ENCODE assay signal across 19 mouse cellular contexts in genomic region chr1:30017596-30017995, GRCm38 (mm10).
A peak's percentile ranks its signal among the peaks of the same experiment; 100 is the strongest.
DNase-seq lines count a peak whose midpoint lies in the region; ATAC-seq and TF ChIP-seq lines count a peak whose summit lies in the region.
"Had no signal": no experiment of that assay in that cellular context is flagged by ENCODE, and none has a peak within 500 bp of the region (broad histone marks: within the 10 kb centered on the region; RNA-seq: fewer than 3 reads in every experiment).

No protein-coding gene starts in this region.

- no peaks in the 10 kb centered on the region for H3K27me3 ChIP-seq in heart, embryonic 10.5 days (ENCODE audit: insufficient read depth, poor library complexity, severe bottlenecking)
- no peaks in the 10 kb centered on the region for H3K27me3 ChIP-seq in midbrain, postnatal 0 days (ENCODE audit: insufficient read depth, low read length)
- H3K27me3 ChIP-seq in midbrain, embryonic 15.5 days (replicated peaks), result no peaks in the 10 kb centered on the region
- H3K27me3 ChIP-seq: embryonic facial prominence, embryonic 12.5 days; hindbrain, embryonic 15.5 days; liver, embryonic 13.5 days had no signal

- H3K9ac ChIP-seq in midbrain, postnatal 0 days (replicated peaks; ENCODE audit: low read length, poor library complexity, severe bottlenecking), result no peak overlapping the region
- H3K9ac ChIP-seq in midbrain, embryonic 15.5 days, result no peak overlapping the region
- H3K9ac ChIP-seq: embryonic facial prominence, embryonic 12.5 days; hindbrain, embryonic 15.5 days; liver, embryonic 13.5 days had no signal

- H3K4me2 ChIP-seq in midbrain, postnatal 0 days (ENCODE audit: low read depth, low read length, poor library complexity, severe bottlenecking), result no peak overlapping the region
- no peak overlapping the region for H3K4me2 ChIP-seq in midbrain, embryonic 15.5 days
- H3K4me2 ChIP-seq: embryonic facial prominence, embryonic 12.5 days; hindbrain, embryonic 15.5 days; liver, embryonic 13.5 days had no signal

- no peaks in the 10 kb centered on the region for H3K36me3 ChIP-seq in heart, embryonic 10.5 days
- no peaks in the 10 kb centered on the region for H3K36me3 ChIP-seq in midbrain, postnatal 0 days (ENCODE audit: insufficient read depth, low read length)
- H3K36me3 ChIP-seq in midbrain, embryonic 15.5 days (replicated peaks), result no peaks in the 10 kb centered on the region
- H3K36me3 ChIP-seq: embryonic facial prominence, embryonic 12.5 days; forebrain, embryonic 10.5 days; hindbrain, embryonic 15.5 days; liver, embryonic 13.5 days had no signal

- H3K9me3 ChIP-seq in heart, embryonic 10.5 days, result no peaks in the 10 kb centered on the region
- no peaks in the 10 kb centered on the region for H3K9me3 ChIP-seq in midbrain, postnatal 0 days (ENCODE audit: low read length)
- H3K9me3 ChIP-seq in midbrain, embryonic 15.5 days, result no peaks in the 10 kb centered on the region
- H3K9me3 ChIP-seq: embryonic facial prominence, embryonic 12.5 days; forebrain, embryonic 10.5 days; hindbrain, embryonic 15.5 days; liver, embryonic 13.5 days had no signal

- H3K4me1 ChIP-seq in heart, embryonic 10.5 days, result no peaks in the 10 kb centered on the region
- H3K4me1 ChIP-seq in midbrain, postnatal 0 days (ENCODE audit: insufficient read depth, low read length), result no peaks in the 10 kb centered on the region
- no peaks in the 10 kb centered on the region for H3K4me1 ChIP-seq in midbrain, embryonic 15.5 days
- H3K4me1 ChIP-seq: embryonic facial prominence, embryonic 12.5 days; forebrain, embryonic 10.5 days; hindbrain, embryonic 15.5 days; liver, embryonic 13.5 days had no signal

- peak; percentile 13 to 16 for DNase-seq in heart, postnatal 10 days
- no peak for DNase-seq in heart, embryonic 10.5 days (ENCODE audit: low spot score)
- DNase-seq in midbrain, postnatal 0 days (ENCODE audit: low spot score), result peak; percentile 29
- peak; percentile 22 to 32 for DNase-seq in left cerebral cortex, postnatal 14 days (ENCODE audit: low spot score in 2 of 2)
- DNase-seq in skeletal muscle tissue, adult 2 months (ENCODE audit: low read depth, low spot score), result peak; percentile 13
- no peak for DNase-seq in spleen, postnatal 10 days (ENCODE audit: low spot score in 2 of 2)
- DNase-seq: adrenal gland, postnatal 25 days; cerebellum, adult 11 months; gastrocnemius, adult 2 months; heart, adult 18-20 months; kidney, adult 8-10 months; liver, embryonic 13.5 days; retina, postnatal 1 day had no signal

- no peak for ATAC-seq in midbrain, postnatal 0 days (ENCODE audit: low FRiP score)
- no peak for ATAC-seq in midbrain, embryonic 15.5 days (replicated peaks)
- ATAC-seq: CD4-positive, CD25-positive, alpha-beta regulatory T cell, adult 4 months; lung, postnatal 0 days had no signal

- H3K4me3 ChIP-seq in heart, embryonic 10.5 days, result no peak overlapping the region
- no peak overlapping the region for H3K4me3 ChIP-seq in midbrain, postnatal 0 days (ENCODE audit: low read depth, low read length)
- no peak overlapping the region for H3K4me3 ChIP-seq in midbrain, embryonic 15.5 days
- H3K4me3 ChIP-seq: embryonic facial prominence, embryonic 12.5 days; forebrain, embryonic 10.5 days; gastrocnemius, adult 2 months; hindbrain, embryonic 15.5 days; liver, embryonic 13.5 days had no signal

- no peak for TF ChIP-seq CTCF in midbrain, postnatal 0 days (IDR thresholded peaks at IDR 0.05)

- intact Hi-C loops in heart, postnatal 10 days (cut with DNase I), result no loop called here
- intact Hi-C loops in left cerebral cortex, postnatal 14 days (cut with DNase I), result no loop called here

- H3K27ac ChIP-seq in heart, embryonic 10.5 days, result no peak overlapping the region
- no peak overlapping the region for H3K27ac ChIP-seq in midbrain, postnatal 0 days (ENCODE audit: low read depth, low read length)
- no peak overlapping the region for H3K27ac ChIP-seq in midbrain, embryonic 15.5 days
- H3K27ac ChIP-seq: embryonic facial prominence, embryonic 12.5 days; forebrain, embryonic 10.5 days; gastrocnemius, adult 2 months; hindbrain, embryonic 15.5 days; liver, embryonic 13.5 days had no signal

Comparison
In these comparisons a context has a peak if more than half of its experiments do, and no peak if none do; other contexts are left out.
1. DNase-seq: peak in heart, postnatal 10 days (2 of 2), midbrain, postnatal 0 days (single experiment), left cerebral cortex, postnatal 14 days (2 of 2) and skeletal muscle tissue, adult 2 months (single experiment); none in heart, embryonic 10.5 days (single experiment) and spleen, postnatal 10 days (0 of 2).